Mouse (Mus musculus): ENCODE data around the gene Mapkap1. TPM values are rescaled to one million over a fixed set of nuclear protein-coding genes. Genes with fewer than 3 reads are reported as not detected.

Mapkap1 gene
- polyA plus RNA-seq, 1 experiment from 2014 or later, result 95.9 TPM

DNA sequence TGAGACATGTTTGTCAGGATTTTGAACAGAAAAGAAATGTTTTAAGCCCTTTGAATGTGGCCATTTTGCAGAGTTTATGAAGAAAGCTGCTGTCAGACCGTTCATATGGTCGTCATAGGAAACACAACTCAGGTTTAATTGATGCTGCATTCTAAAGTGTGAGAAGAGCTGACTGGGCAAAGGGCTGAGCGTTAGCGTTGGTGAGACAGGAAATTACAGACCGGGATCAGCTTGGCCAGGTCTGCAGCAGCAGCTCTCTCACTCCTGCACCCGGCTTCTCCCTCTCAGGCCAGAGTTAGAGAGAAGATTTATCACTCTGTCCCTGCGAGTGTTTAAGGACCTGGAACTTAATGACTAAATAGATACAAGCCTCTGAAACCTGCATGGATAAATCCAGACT is 194.2 kb downstream of the Mapkap1 start:
- no peaks in the 10 kb centered on the region for H3K27me3 ChIP-seq
- no peak for ATAC-seq (ENCODE audit: insufficient number of reproducible peaks, low FRiP score, low TSS enrichment, low read depth)
- H3K36me3 ChIP-seq, result 0 out of 2 replicates have a peak, but pooled peaks cover 5% of the 10 kb centered on the region
- H3K4me1 ChIP-seq, result peaks cover 4% of the 10 kb centered on the region; the same call in 1 of the 2 replicates
- H3K4me3 ChIP-seq, result no peak overlapping the region
- H3K4me2 ChIP-seq, result no peak overlapping the region
- H3K27ac ChIP-seq, result no peak overlapping the region
- H3K9me3 ChIP-seq, result no peaks in the 10 kb centered on the region
- H3K9ac ChIP-seq, result no peak overlapping the region
- 12% methylated on average over 7 of the region's 7 CpGs for WGBS

DNA sequence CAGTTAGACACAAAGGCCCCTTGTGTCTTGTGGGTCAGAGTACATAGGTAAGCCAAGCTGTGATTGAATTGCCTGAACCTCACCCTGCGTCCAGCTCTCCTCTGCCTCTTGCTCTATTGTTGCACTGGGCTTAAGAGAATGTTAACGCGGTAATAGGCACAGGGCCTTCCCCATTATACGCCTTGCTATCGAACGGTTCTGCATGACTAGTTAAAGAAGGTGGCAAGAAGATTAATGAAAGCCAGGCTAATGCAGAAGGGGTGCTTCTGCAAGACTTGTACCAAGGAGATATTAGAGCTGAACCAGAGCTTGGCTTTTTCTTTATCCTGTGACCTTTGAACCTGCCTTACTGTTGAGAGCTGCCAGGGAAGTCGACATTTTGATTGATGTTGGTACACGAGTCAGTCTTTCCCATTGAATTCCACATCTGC is 195.6 kb downstream of the Mapkap1 start:
- no peak for ATAC-seq (ENCODE audit: insufficient number of reproducible peaks, low FRiP score, low TSS enrichment, low read depth)
- Histone ChIP-seq H3K4me2 (no peak overlapping the region), H3K4me3 (no peak overlapping the region), H3K36me3 (0 out of 2 replicates have a peak, but pooled peaks cover 5% of the 10 kb centered on the region), H3K9ac (no peak overlapping the region), H3K27ac (no peak overlapping the region), H3K9me3 (no peaks in the 10 kb centered on the region), H3K27me3 (no peaks in the 10 kb centered on the region), H3K4me1 (peaks cover 4% of the 10 kb centered on the region; the same call in 1 of the 2 replicates)
- 44% methylated on average over 8 of the region's 8 CpGs for WGBS

DNA sequence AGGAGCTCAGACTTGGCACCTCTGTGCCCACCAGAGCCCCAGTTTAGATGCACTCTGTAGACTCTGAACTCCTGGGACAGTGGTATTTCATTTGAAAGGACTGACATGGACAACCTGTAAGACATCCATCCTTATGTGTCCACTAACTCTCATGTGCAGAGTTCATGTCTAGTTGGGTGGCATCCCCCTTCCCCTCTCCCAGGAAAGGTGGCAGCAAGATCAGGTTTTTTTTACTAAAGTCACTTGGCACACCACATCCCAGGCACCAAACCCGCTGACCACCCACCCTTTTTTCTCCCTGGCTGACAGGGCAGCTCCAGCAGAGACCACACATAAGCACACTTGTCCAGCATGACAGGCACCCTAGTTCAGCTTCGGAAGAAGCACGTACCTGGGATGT is 196.3 kb downstream of the Mapkap1 start:
- no peak for ATAC-seq (ENCODE audit: insufficient number of reproducible peaks, low FRiP score, low TSS enrichment, low read depth)
- WGBS, result 86% methylated on average over 3 of the region's 3 CpGs
- H3K27ac ChIP-seq, result no peak overlapping the region

DNA sequence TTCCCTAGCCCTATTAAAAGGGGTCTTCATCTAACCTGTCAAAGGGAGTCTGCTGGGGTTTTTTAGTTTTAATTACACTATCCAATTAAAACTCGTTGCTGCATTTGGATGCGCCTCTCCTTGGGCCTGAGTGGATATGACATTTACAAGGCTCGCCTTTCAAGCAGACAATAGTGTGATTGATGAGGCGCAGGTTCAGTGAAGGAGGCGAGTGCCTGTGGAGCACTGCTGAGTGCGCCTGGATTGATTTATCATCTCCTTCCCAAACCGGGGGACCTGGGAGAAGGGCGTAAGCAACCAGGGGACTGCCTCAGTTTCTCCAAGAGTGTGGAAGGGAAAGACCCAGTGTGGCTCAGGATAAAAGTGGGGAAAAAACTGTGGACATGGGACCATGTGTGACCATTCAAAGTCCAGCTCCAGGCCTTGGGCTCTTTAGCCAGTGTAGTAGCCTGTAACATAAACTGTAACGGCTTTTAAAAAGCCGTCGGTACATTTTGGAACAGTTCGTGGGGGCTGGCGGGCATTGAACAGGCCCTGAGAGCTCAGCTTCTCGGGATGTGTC is 197.2 kb downstream of the Mapkap1 start:
- Histone ChIP-seq H3K4me1 (peaks cover 4% of the 10 kb centered on the region; the same call in 1 of the 2 replicates), H3K4me3 (no peak overlapping the region), H3K27me3 (no peaks in the 10 kb centered on the region), H3K27ac (no peak overlapping the region), H3K4me2 (no peak overlapping the region), H3K9ac (no peak overlapping the region), H3K9me3 (no peaks in the 10 kb centered on the region), H3K36me3 (0 out of 2 replicates have a peak, but pooled peaks cover 5% of the 10 kb centered on the region)
- no peak for ATAC-seq (ENCODE audit: insufficient number of reproducible peaks, low FRiP score, low TSS enrichment, low read depth)
- 52% methylated on average over 14 of the region's 14 CpGs for WGBS

More for the DNA sequence above, 196.3 kb downstream of the Mapkap1 start:
- Histone ChIP-seq H3K4me1 (peaks cover 4% of the 10 kb centered on the region; the same call in 1 of the 2 replicates), H3K9me3 (no peaks in the 10 kb centered on the region), H3K36me3 (0 out of 2 replicates have a peak, but pooled peaks cover 5% of the 10 kb centered on the region), H3K4me3 (no peak overlapping the region), H3K9ac (no peak overlapping the region), H3K27me3 (no peaks in the 10 kb centered on the region), H3K4me2 (no peak overlapping the region)

DNA sequence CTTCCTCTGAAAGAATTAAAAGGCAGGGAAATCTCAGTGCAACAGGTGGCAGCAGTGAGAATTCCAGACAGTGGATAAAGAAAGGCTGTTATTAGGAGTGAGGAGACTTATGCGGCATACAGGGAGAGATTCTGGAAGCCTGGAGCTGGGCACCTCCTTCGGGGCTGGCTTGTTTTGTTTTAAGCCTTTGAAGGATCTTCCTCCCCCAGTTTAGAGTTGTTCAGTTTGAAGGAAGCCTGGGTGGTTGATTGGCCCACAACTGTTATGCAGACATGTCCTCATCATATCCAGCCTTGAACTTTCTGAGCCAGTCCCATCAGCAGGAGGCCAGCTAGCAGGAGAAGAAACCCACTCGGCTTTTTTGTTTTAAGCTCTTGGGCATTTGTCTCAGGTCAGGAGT is 198.5 kb downstream of the Mapkap1 start:
- no peak overlapping the region for H3K9ac ChIP-seq
- no peak for ATAC-seq (ENCODE audit: insufficient number of reproducible peaks, low FRiP score, low TSS enrichment, low read depth)
- no peaks in the 10 kb centered on the region for H3K36me3 ChIP-seq
- no peaks in the 10 kb centered on the region for H3K27me3 ChIP-seq
- 32% methylated on average over 3 of the region's 3 CpGs for WGBS
- H3K27ac ChIP-seq, result no peak overlapping the region
- H3K4me1 ChIP-seq, result peaks cover 4% of the 10 kb centered on the region; the same call in 1 of the 2 replicates
- no peaks in the 10 kb centered on the region for H3K9me3 ChIP-seq
- H3K4me3 ChIP-seq, result no peak overlapping the region
- no peak overlapping the region for H3K4me2 ChIP-seq

DNA sequence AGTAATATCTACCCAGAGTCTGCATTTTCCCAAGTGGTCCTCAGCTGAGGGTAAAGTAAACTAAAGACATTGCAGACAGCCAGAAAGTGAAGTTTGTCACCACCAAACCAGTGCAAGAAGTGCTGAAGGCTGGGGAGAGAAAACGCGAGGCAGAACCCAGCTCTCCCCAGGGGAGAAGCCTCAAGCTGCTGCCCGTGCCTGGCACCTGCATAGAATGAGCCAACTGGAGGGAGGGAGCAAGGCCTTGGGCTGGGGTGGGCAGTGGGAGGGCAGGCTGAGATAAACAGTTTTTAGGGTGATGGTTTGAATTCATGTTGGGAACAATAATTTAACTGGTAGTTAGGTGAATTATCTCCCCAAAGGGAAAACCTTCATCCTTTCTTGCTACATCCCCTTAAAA is 202.3 kb downstream of the Mapkap1 start:
- Histone ChIP-seq H3K4me1 (peaks cover 3% of the 10 kb centered on the region; the same call in 1 of the 2 replicates), H3K4me2 (no peak overlapping the region), H3K27me3 (no peaks in the 10 kb centered on the region), H3K9ac (no peak overlapping the region), H3K27ac (no peak overlapping the region), H3K9me3 (no peaks in the 10 kb centered on the region), H3K4me3 (no peak overlapping the region), H3K36me3 (no peaks in the 10 kb centered on the region)
- WGBS, result 69% methylated on average over 3 of the region's 3 CpGs
- ATAC-seq (ENCODE audit: insufficient number of reproducible peaks, low FRiP score, low TSS enrichment, low read depth), result no peak

DNA sequence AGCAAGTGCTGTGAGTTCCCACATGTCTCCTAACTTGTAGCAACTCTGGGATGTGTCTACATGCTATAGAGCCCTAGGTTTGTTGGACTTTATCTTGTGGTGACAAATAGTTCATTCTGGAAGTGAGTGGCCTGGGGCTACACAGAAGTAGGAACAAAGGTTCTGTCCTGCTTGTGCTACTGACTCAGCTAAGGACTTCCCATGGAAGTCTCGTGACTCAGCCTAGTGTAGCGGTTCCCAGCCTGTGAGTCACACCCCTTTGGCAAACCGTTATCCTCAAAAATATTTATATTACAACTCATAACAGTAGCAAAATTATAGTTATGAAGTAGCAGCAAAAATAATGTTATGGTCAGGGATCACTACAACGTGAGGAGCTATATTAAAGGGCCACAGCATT is 202.9 kb downstream of the Mapkap1 start:
- no peak overlapping the region for H3K4me2 ChIP-seq
- no peaks in the 10 kb centered on the region for H3K9me3 ChIP-seq
- ATAC-seq (ENCODE audit: insufficient number of reproducible peaks, low FRiP score, low TSS enrichment, low read depth), result no peak
- H3K27me3 ChIP-seq, result no peaks in the 10 kb centered on the region
- no peaks in the 10 kb centered on the region for H3K4me1 ChIP-seq
- no peak overlapping the region for H3K9ac ChIP-seq
- H3K27ac ChIP-seq, result no peak overlapping the region
- 0 out of 2 replicates have a peak, but pooled peaks cover 3% of the 10 kb centered on the region for H3K36me3 ChIP-seq
- WGBS, result 80% methylated on average over 4 of the region's 4 CpGs
- no peak overlapping the region for H3K4me3 ChIP-seq

DNA sequence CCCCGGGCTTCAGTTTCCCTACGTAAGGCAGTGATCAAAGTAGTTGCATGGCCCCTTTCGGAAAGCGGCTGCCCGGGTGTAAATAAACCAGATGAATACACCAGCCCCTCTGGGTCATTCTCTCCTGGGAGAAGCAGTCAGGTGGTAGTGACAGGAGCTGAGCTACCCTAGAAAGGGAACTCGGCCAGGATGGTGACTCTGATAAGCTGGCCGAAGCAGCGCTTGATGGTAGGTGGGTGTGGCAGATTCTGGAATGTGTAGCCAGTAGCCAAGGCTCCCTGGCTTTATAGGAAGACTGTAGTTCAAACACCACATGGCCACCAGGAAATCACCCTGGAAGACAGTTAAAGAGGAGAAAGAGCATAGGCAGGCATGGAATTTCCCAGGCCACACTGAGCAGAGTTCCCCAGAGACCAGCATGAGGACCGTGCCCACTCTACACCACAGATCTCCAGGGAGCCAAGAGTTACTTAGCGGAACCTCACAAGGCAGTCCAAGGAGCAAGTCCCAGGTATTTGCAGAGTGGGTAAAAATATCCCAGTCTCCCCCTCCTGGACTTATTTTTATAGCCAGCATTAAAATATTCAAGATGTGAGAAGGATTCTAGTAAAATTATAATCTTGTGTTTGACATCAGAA is 214.3 kb downstream of the Mapkap1 start:
- H3K36me3 ChIP-seq, result peaks cover 14% of the 10 kb centered on the region
- H3K27me3 ChIP-seq, result no peaks in the 10 kb centered on the region
- ATAC-seq (ENCODE audit: insufficient number of reproducible peaks, low FRiP score, low TSS enrichment, low read depth), result no peak
- H3K4me3 ChIP-seq, result no peak overlapping the region
- H3K27ac ChIP-seq, result no peak overlapping the region
- 43% methylated on average over 10 of the region's 10 CpGs for WGBS
- no peaks in the 10 kb centered on the region for H3K9me3 ChIP-seq
- H3K4me2 ChIP-seq, result no peak overlapping the region
- peaks cover 22% of the 10 kb centered on the region for H3K4me1 ChIP-seq
- H3K9ac ChIP-seq, result no peak overlapping the region

DNA sequence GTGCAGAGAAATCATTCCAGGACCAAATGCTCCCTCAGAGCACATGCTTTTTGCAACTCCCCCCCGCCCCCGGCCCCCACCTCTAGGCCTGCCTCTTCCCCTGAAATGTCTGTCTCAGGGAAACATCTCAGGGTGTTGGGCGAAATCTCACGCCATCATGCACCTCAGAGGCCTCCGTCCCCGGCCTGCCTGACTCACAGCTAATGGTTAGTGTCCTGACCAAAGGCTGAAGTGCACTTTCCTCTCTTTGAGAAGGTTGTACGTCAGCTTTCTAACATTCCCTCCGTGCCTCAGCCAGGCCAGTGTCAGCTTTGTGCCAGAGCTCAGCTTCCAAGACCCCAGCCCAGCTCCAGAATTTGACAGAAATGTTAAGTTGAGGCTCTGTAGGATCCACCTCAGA is 214.9 kb downstream of the Mapkap1 start:
- WGBS, result 72% methylated on average over 8 of the region's 8 CpGs
- Histone ChIP-seq H3K4me3 (no peak overlapping the region), H3K36me3 (peaks cover 15% of the 10 kb centered on the region), H3K9ac (no peak overlapping the region), H3K27ac (no peak overlapping the region), H3K9me3 (no peaks in the 10 kb centered on the region), H3K4me1 (peaks cover 22% of the 10 kb centered on the region), H3K27me3 (no peaks in the 10 kb centered on the region), H3K4me2 (no peak overlapping the region)
- ATAC-seq (ENCODE audit: insufficient number of reproducible peaks, low FRiP score, low TSS enrichment, low read depth), result no peak

DNA sequence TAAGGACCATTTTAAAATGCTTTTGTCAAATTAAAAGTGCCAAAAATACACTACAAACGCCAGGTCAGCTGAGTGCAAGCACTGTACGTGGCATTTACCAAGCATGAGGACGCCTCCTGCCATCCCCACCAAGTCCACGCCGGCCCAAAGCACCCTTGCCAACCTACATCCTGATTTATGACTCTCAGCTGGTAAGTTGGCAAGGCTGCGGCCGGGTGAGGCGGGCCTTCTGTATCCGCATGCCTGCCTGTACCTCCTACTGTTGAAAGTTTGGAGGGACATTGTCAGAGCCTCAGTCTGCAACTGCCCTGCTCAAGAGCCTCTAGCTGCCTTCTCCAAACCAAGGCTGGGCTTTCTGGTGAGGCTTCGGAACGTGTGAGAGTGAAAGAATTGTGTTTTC is 215.9 kb downstream of the Mapkap1 start:
- Histone ChIP-seq H3K9ac (no peak overlapping the region), H3K4me3 (no peak overlapping the region), H3K4me1 (peaks cover 28% of the 10 kb centered on the region), H3K27me3 (no peaks in the 10 kb centered on the region), H3K9me3 (no peaks in the 10 kb centered on the region), H3K27ac (no peak overlapping the region), H3K4me2 (no peak overlapping the region), H3K36me3 (peaks cover 15% of the 10 kb centered on the region)
- 67% methylated on average over 11 of the region's 11 CpGs for WGBS
- no peak for ATAC-seq (ENCODE audit: insufficient number of reproducible peaks, low FRiP score, low TSS enrichment, low read depth)

DNA sequence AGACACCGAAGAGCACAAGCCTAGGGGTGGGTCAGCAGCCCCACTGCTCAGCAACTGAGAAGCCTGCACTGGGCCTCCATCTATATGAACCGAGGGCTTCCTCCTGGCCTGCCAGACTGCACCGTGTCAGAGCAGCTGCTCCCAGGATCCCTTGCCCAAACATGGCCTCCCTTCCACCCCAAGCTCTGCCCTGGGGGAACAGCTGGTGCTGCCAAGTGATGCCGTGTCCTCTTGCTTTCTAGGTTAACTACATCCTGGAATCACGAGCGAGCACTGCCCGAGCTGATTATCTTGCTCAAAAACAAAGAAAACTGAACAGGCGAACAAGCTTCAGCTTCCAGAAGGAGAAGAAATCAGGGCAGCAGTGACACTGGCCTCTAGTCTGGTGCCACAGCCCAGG is 216.6 kb downstream of the Mapkap1 start:
- WGBS, result 71% methylated on average over 8 of the region's 8 CpGs
- Histone ChIP-seq H3K27me3 (no peaks in the 10 kb centered on the region), H3K4me2 (no peak overlapping the region), H3K27ac (no peak overlapping the region), H3K9ac (no peak overlapping the region), H3K4me3 (no peak overlapping the region), H3K36me3 (peaks cover 15% of the 10 kb centered on the region), H3K4me1 (peaks cover 32% of the 10 kb centered on the region), H3K9me3 (no peaks in the 10 kb centered on the region)
- no peak for ATAC-seq (ENCODE audit: insufficient number of reproducible peaks, low FRiP score, low TSS enrichment, low read depth)

DNA sequence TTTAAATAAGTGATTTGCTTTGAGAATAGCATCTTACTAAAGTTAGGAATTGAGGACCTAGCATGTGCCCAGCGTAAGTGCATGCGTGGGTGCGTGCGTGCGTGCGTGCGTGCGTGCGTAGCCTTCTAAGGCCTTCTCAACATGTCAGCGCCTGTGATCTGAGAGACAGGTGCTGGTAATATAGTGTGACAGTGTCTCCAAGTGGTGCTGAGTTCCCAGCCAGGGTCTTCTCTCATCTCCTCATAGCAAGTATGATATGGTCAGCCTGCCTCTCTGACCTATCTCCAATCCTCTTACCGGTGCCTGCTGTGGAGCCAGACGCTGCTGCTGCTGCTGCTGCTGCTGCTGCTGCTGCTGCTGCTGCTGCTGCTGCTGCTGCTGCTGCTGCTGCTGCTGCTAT is 217.5 kb downstream of the Mapkap1 start:
- WGBS, result 90% methylated on average over 12 of the region's 12 CpGs
- H3K4me3 ChIP-seq, result no peak overlapping the region
- no peak for ATAC-seq (ENCODE audit: insufficient number of reproducible peaks, low FRiP score, low TSS enrichment, low read depth)
- H3K27ac ChIP-seq, result no peak overlapping the region
- no peaks in the 10 kb centered on the region for H3K27me3 ChIP-seq
- H3K4me2 ChIP-seq, result no peak overlapping the region
- peaks cover 40% of the 10 kb centered on the region for H3K4me1 ChIP-seq
- H3K36me3 ChIP-seq, result peaks cover 15% of the 10 kb centered on the region
- no peak overlapping the region for H3K9ac ChIP-seq
- H3K9me3 ChIP-seq, result no peaks in the 10 kb centered on the region
